Mouse (Mus musculus) thymus, adult 18-20 months (tissue): ENCODE results near the gene Mthfd1l.
"Not testable (repeated sequence)": the region's sequence is repeated elsewhere in the genome, so short reads cannot be mapped to it uniquely, and the experiment has no call there.

Experiments
- DNase-seq, 2 experiments: peaks; one replicate each; pipeline ENCODE4 v3.0.0; 2022; ENCODE audit warnings: mixed read lengths in 2 of 2

Gene Mthfd1l

DNA sequence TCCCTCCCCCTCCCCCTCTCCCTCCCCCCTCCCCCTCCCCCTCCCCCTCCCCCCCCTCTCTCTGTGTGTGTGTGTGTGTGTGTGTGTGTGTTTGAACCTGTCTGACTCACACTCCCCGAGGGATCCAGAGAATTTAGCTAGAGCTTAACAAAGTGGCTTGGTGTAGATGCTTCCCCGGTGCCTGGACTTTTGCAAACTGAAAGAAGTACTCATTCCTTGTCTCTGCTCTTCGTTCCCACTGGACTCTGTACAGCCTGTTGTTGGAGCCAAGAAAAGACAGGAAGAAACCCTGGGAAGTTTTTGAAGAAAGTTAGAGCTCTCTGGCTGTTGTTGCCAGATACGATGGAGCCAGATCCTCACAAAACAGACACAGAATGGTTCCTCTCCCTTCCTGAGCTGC, 73.6 kb downstream of the Mthfd1l start:
- DNase-seq = no peak

DNA sequence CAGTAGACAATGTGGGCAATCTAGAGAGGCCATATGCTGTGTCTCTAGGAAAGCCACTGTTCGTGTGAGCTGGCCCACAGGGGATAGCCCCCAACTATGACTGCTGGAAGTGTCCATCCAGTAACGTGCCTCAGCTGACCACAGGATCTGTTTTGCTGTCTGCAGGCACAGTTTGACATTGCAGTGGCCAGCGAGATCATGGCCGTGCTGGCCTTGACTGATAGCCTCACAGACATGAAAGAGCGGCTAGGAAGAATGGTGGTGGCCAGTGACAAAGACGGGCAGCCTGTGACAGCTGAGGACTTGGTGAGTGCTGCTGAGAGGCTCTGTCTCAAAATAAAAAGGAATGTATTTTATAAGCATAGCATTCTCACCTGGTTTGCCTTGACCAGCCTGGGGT, 74.7 kb downstream of the Mthfd1l start:
- DNase-seq = no peak

DNA sequence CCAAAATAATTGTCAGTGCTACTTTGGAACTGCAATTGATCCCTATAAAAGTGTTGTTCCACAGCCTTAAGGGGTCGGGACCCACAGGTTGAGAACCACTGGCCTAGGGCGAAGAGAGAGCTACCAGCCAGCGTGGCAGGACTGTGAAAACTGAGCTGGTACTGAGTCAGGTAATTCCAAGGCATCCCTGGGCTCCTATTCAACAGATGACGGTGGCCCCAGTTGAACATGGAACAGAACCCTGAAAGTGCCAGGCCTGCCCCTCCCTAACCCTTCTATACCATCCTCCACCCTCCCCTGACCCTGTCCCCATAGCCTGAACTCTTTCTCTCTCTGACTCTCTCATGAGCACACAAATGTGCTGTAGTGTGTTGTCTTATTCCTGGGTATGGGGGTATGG, 77.3 kb downstream of the Mthfd1l start:
- DNase-seq = no peak

DNA sequence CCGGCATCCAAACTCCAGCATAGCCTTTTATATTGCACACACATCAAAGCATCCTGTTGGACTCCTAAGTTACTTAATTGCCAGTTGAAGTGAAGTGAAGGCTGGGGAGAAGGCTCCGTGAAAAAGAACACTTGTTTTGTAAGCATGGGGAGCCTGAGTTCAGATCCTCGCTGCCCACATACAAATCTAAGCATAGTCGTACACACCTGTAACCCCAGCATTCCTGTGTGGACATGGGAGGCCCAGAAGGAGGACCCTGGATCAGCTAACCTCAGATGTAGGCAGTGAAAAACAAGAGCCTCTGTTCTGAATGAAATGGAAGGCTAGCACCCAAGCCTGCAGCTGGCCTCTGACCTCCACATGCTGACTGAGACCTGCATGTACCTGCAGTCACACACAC, 79.8 kb downstream of the Mthfd1l start:
- DNase-seq = no peak

DNA sequence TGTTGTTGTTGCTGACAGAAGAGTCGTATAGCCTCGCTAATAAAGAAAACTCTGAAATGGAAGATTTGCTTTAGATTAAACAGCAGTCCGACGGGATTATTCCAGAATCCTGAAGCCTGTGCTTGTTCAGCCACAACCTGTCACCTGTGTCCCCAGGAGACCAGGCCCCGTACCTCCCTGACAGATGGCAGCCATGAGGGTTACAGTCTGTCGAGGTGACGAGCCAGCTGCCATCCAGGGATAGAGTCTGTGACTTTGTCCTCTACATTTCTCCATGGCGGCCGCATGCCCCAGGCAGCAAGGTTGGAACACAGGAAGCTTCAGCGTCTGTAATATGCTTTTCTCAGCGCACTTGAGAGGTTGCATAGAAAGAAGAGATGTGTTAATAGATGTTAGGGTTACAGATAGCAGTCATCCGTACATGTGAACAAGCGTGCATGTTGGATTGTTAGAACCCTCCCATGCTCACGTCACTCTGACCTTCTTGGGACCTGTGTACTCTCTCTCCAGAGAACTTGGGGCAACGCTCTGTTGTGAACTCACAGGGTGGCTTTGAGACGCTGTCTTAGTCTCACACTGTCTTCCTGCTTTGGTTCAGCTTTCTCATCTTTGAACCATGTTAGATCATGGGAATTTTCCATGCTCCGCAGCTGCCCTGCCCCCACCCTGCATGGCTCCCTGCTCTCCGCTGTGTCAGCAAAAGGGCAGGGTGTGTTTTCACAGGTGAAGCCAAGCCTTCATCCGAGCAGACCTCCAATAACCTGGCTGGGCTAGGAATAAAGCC, 80.6 kb downstream of the Mthfd1l start:
- DNase-seq = no peak

DNA sequence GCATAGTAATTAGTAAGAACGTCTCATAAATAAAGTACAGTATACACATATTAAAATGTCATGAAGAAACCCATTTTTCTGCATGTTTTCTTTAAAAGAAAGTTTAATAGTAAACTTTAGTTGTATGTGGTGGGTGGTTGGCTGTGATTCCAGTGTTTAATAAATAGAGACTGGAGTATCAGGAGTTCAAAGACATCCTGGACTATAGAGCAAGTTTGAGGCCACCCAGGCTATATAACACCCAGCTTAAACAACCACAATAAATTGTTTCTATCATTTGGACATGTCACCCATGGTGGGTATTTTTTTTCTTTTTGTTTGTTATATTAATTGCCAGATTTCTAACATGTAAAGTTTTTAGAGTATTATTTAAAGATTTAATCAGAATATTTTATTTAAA, 81.7 kb downstream of the Mthfd1l start:
- no peak for DNase-seq

DNA sequence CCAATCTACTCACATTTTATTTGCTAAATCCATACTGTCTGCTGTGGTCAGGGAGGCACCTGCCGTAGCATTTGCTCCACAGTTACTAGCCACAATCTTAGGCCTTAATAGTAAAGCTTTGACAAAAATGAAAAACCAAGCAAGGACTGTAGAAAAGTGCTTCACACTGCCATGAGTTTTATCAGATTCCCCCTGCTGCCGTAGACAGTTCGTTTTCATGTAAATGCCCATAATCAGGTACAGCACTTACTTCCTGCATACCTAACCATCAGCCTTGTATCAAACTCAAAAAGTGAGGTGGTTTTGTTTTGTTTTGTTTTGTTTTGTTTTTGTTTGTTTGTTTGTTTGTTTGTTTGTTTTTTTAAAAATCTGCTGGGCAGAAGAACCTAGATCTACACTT, 84.5 kb downstream of the Mthfd1l start:
- no peak for DNase-seq

DNA sequence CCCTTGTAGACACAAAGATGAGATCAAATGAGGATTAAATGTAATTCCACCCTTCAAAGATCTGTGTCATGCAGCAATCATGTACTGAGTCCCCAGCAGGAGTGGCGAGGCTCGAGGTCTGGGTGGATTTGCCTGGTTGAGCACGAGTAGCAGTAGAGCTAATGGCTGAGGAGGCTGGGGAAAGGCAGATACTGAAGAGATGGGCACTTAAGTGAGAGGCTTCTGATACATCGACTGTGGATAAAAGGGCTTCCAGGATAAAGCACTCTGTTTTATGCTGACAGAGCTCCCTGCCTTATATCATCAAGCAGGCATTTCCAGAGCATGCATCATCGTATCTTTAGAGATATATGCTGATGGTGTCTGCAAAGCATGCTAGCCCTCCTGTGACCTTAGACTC, 84.9 kb downstream of the Mthfd1l start:
- DNase-seq = no peak

DNA sequence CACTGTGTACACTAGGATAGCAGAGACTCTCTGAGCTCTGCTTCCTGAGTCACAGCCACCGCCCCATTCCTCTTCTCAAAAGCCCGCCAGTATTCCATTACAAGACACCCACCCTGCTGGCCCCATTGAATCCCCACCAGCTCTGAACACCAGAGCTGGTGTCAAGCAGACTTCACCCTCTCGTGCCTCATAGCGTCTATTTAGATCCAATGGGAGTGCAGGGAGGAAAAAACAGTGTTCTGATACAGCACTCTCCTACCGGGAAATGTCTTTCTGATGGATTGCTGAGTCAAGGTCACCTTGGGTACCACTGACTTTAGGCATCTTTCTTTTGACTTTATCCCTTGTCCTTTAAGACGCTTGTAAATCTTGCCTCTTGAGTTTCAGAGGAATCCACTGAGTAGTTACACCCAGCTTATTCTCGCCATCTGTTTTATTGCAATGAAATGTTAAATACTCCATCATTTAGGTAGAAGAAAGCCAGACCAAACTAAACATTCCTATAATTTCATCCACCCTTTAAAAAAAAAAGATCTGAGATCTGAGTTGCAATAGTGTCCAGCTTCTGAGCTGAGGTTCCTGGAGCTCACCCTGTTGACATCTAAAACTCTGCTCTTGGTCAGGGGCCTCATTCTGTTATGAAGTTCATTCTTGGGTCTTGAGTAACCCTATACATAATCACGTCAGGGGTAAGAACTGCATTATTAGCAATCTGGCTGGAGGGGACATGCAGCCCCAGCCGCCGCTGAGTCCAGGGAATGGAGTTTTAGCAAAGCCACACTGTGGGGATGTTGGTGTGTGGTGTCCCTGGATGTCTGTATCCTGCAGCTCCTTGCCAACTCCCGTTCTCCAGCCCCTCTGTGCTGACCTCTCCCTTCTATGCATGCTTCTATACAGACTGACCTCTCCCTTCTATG, 88.4 kb downstream of the Mthfd1l start:
- no peak for DNase-seq

DNA sequence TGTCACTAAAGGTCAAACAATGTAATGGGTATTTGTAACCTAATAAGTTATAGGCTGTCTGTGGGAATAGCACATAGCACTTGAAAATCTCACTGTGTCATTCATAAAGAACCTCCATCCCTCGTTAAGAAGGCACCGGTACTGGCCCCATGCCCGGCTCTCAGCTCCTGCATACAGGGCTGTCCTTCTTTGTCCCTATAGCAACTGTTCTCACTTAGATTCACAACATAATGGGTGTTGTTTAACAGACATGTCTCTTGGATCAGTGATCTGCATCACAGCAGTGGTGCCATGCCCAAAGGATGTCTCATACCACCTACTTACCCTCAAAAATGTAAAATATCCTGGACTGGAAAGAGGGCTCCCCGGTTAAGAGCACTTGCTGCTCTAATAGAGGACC, 90.6 kb downstream of the Mthfd1l start:
- no peak for DNase-seq

DNA sequence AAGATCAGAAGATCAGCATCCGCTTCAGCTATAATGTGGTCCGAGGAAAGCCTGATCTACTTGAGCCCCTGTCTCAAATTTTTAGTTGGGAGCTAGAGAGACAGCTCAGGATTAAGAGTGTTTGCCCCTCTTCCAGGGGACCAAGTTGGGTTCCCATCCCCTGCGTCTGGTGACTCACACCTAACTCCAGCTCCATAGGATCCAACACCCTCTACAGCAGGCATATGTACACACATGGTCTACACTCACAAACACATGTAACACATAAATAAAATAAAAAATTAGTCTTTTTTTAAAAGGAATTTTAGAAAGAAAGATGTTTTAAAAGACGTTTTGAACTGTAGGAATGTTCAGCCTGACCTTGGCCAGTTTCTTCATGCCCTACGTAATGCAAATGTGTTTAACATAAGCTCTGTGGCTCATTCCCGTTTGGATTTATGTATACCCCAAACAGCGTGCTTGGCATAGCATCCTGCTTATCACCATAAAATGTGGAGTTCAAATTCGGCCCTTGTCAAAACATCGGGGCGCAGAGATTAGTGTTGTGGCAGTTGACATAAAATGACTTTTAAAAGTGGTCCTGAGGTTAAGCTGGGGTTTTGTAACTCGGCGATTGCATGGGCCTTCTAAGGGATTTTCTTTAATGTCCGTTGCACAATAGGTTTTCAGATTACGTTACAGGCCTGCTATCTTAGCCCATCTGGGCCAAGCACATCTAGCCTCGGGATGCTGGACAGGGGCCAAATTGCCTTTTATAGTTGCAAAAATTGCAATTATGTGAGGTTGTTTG, 92.6 kb downstream of the Mthfd1l start:
- no peak for DNase-seq

DNA sequence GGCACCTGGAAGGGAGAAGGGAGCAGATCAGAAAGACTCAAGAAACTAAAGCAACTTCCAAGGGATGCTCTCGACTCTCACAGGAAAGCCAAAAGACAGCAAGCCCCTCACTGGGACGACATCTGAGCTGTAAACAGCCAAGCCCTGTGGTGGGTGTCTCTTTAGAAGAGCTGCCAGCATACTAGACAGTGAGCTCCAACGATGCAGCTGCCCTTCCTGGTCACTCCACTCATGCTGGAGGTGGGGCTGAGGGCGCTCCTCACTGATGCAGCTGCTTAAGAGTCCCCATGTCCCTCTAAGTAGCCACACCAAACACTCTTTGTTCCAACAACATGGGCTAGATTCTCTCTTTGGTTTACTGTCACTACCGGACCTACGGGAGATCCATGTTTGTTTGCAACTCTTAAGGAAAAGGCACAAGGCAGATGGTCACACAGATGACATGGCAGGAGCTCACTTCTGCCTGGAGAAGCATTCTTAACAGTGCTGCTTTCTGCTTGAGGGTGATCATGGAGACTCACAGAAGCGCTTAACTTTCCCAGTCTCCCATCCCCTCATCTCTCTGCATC, 96.4 kb downstream of the Mthfd1l start:
- DNase-seq = no peak

DNA sequence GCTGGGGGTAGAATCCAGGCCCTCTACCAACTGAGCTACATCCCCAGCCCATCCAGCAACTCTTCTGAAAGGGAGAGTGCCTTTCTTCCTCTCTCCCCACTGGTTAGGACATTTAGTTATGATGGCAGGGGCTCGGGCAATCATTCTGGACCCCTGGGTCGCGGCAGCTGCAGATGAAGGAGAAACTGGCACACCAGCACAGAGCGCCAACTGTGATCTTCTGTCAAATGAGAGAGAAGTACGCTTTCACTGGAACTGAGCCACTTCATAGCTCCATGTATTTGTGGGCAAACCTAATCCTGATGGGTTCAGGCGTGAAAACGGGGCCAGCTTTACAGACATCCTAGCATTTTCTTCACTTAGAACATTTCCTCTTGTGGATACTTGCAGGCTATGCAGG, 97.1 kb downstream of the Mthfd1l start:
- no peak for DNase-seq

DNA sequence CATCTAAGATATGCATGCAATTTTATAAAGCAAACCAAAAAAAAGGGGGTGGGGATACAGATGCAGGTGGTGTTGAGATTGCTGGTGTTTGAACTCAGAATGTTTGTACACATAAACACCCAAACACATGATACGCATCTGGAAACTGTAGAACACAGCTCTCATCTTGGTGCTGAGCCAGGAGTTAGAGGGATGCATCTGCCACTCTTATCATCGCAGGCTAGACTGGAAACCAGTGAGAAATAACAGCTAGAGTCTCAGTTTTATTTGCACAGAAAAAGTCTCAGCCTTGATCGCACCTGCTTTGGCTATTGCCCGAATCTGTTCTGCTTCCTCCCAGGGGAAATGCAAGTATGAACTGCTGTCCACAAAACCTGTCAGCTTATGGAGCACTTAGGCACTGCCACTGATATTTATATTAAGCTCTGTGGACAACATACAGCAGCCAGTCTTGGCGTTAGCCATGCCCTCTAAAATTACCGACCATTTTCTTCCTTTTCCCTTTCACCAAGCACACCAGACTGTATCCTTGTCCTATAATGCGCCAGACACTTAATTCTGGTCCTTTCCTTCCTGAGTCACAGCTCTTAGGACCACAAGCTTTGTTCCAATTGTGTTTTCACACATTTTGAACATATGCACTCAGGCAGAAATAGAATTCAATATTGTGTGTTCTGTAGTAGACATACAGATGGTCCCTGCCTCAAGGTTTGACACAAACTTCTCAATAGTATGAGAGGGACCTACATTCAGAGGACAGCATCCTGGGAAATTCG, 98.3 kb downstream of the Mthfd1l start:
- DNase-seq = no peak

DNA sequence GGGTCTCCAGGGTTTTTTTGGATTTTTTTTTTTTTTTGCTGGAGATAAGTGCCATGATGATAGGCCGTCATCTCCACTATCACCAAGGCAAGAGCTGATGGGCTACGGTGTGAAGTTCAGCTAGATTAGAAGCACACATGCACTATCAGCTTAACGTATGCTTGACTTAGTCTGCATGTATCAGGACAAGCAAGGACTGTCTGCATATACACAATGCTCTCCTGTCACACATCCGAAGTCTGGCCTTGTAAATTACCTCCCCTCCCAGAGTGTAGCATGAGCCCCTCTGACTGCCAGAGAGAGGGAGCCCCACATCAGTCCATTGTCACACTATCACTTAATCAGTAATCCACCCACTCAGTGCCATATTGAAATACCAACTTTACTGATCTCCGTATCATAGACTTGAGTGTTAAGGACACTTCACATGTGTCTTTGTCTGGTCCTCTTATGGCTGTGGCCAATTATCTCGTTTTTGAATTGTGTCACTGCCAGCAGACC, 99.0 kb downstream of the Mthfd1l start:
- DNase-seq = no peak

DNA sequence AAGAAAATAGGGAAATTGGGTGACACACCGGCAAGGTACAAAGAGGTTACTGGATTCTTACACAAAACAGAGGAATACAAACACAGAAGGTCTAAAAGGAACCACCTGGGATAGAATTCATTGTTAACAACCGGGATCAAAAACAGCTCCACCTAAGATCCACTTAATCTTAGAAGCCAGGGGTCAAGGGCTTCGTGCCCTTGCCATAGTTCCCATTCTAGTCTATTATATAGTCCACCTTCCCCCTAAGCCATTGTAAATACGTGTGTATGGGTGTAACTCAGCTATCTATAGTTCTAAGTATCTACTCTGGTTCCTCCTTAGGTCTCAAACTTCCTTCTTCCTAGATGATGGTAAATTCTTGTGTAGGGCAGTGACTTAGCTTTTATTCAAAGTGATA, 99.6 kb downstream of the Mthfd1l start:
- not testable (repeated sequence) for DNase-seq

DNA sequence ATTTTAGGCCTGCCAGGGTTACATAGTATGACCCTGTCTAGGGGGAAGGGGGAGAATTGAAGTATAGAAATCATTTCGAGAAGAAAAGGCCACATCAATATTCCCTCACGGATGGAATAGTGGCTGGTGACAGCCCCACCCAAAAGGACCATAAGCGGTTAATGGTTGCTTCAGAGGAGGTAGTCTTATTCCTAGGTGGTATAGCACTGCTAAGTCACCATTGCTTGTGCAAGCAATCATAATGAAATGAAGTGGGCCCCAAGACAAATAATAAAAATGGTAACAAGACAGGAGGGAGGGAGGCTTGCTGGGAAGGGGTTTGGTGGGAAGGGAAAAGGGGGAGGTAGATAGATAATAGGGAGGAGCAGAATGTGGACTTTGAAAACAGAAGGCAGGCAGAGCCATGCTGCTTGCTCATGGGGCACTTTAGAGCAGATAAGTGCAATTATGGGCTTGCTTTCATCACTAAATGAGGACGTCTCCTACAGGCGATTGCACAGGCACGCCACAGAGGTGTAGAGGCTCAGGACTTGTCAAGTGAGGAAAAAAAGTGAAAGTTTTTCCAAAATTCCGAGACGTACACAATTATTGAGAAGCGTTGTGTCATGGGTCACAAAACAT, 105.4 kb downstream of the Mthfd1l start:
- DNase-seq = no peak

DNA sequence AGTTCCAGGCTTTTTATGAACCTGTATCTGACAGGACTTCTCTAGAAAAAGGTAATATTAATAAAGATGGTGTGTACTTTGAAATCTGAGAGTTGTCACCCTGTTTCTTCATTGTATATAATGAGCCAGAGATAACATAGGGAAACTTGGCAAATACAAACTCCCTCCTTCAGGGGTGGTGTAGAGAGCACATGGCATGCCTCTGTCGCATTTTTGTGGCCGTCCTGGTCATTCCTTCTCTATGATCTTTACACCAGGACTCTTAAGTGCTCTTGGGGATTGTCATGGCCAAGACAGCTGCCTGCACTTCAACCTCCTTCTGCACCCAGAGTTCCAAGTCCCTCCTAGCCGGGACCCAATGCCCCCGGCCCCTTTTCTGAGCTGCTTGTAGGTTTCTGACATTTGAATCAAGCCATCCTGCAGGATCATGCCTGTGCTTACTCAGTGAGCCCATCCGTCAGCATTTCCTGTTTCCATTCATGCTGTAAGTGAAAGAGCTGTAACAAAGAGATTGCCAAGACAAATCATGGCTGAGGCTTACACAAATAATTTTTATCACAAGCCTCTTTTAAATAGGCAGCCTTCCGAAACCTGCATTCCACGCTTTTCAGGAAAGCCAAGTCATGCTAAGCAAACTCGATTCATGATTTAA, 106.2 kb downstream of the Mthfd1l start:
- no peak for DNase-seq

DNA sequence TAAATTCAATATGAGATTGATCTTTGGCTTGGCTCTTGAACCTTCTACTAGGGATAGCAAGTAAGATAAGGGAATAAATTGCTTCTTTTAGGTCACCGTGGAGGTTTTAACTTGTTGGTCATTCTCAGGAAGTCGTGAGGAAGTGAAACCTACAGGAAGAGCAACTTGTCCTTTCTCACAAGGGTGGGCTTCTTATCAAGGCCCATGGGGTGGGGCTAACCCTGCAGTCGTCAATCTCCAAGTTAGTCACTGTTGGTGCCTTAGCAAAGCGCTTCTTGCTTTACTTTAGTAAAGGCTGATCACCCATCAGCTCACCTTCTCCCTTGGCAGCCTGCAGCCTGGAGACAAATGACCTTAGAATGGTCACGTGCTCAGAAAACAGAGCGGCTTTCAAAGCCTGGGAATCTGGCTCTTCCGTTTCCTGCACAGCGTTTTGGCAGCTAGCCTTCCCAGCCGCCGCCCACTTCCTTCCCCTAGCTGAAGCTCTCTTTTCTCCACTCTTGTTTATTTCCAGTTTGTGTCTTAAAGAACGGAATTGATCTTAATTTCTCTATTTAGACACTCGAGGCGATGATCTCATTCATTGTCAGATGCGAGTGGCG, 106.8 kb downstream of the Mthfd1l start:
- peak; percentile 37 for DNase-seq

DNA sequence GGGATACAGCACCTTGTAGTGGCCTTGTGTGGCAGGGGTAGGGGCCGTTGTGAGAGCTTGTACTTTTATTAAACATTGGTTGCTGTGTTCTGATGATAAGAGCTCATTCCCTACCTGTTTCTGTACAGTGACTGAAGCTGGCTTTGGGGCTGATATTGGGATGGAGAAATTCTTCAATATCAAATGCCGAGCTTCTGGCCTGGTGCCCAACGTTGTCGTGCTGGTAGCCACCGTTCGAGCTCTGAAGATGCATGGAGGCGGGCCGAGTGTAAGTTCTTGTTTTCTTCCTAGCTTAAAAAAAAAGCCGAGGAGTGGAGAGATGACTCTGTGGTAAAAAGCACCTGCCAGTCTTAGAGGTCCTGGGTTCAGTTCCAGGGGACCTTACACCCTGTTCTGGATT, 110.7 kb downstream of the Mthfd1l start:
- DNase-seq = no peak

DNA sequence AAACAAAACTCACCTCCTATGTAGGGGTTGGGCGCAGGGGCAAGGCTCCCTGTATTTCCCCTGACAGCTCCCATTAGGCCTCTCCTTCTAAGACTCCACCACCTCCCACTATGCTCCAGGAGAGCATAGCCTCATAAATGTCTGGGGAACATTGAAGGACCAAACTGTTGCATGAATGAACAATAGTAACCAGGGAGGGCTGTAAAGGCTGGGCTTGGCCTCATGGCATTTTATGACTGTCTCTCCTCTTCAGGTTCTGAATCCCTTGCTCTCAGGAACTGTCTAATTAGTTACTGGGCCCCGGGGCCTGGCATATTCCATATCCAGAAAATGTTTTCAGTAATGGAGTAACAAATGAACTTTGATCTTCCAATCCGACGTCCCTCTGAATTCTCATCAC, 112.0 kb downstream of the Mthfd1l start:
- no peak for DNase-seq
